Mouse (Mus musculus) heart, embryonic 10.5 days (tissue): ENCODE measurements around the gene Mertk. TPM values are rescaled to one million over a fixed set of nuclear protein-coding genes. Genes with fewer than 3 reads are reported as not detected.
A peak's percentile ranks its signal among the peaks of the same experiment; 100 is the strongest.

Experiments
- DNase-seq: peaks from one replicate; pipeline ENCODE4 v3.0.0-alpha.2; 2017; ENCODE audit warnings: low spot score
- H3K27ac ChIP-seq: fragments of 300-500 bp; sonication (generic); 2 replicates; pipeline ENCODE4 v1.5.1; 2016; ENCODE audit warnings: mild to moderate bottlenecking
- H3K27me3 ChIP-seq: fragments of 300-500 bp; sonication (generic); 2 replicates; pipeline ENCODE4 v1.6.1; 2016; ENCODE audit warnings: mild to moderate bottlenecking; ENCODE audit not compliant: poor library complexity, insufficient read depth, severe bottlenecking
- H3K36me3 ChIP-seq: fragments of 300-500 bp; sonication (generic); 2 replicates; pipeline ENCODE4 v1.6.1; 2016; ENCODE audit warnings: mild to moderate bottlenecking, moderate library complexity
- H3K4me1 ChIP-seq: fragments of 300-500 bp; sonication (generic); 2 replicates; pipeline ENCODE4 v1.6.1; 2016; ENCODE audit warnings: mild to moderate bottlenecking
- H3K4me3 ChIP-seq: fragments of 300-500 bp; sonication (generic); 2 replicates; pipeline ENCODE4 v1.5.1; 2016; ENCODE audit warnings: mild to moderate bottlenecking, moderate library complexity
- H3K9me3 ChIP-seq: fragments of 300-500 bp; sonication (generic); 2 replicates; pipeline ENCODE4 v1.6.1; 2016; ENCODE audit warnings: mild to moderate bottlenecking, moderate library complexity
- WGBS: fragments of 180-500 bp; shearing (Covaris S2); methylation state at CpG from one replicate; pipeline ENCODE4 v1.1.7; 2016; 5-methylcytosine and 5-hydroxymethylcytosine counted together
- polyA plus RNA-seq: library from polyadenylated mRNA; unstranded; fragments of >200 nt; fragmentation: Nextera tagmentation; extraction: Ambion mirVana; gene quantifications from 2 replicates; pipeline ENCODE4 v1.2.1, GENCODE M21; 2016

The Mertk gene
- polyA plus RNA-seq, 1 experiment from 2014 or later = 3.5 TPM

- no peak for DNase-seq
- WGBS = 64% methylated on average over 5 of the region's 5 CpGs
- peaks cover 9% of the 10 kb centered on the region for H3K4me1 ChIP-seq
- peaks cover 8% of the 10 kb centered on the region; the same call in 1 of the 2 replicates for H3K36me3 ChIP-seq
- H3K27ac ChIP-seq = no peak overlapping the region
- H3K9me3 ChIP-seq = no peaks in the 10 kb centered on the region
- no peak overlapping the region for H3K4me3 ChIP-seq
- H3K27me3 ChIP-seq = no peaks in the 10 kb centered on the region
Observed at GRCm38 (mm10) chr2:128786341-128786740, 87.6 kb downstream of the Mertk start.

- Histone ChIP-seq H3K9me3 (no peaks in the 10 kb centered on the region), H3K36me3 (peaks cover 8% of the 10 kb centered on the region; the same call in 1 of the 2 replicates), H3K4me1 (peaks cover 9% of the 10 kb centered on the region), H3K27me3 (no peaks in the 10 kb centered on the region), H3K4me3 (no peak overlapping the region), H3K27ac (no peak overlapping the region)
- no peak for DNase-seq
- 64% methylated on average over 1 of the region's 1 CpGs for WGBS
Observed at GRCm38 (mm10) chr2:128786795-128787194, 88.0 kb downstream of the Mertk start.

- Histone ChIP-seq H3K4me3 (no peak overlapping the region), H3K27me3 (no peaks in the 10 kb centered on the region), H3K4me1 (peaks cover 9% of the 10 kb centered on the region), H3K9me3 (no peaks in the 10 kb centered on the region), H3K36me3 (peaks cover 13% of the 10 kb centered on the region; the same call in 1 of the 2 replicates), H3K27ac (no peak overlapping the region)
- DNase-seq = no peak
- 86% methylated on average over 3 of the region's 3 CpGs for WGBS
Observed at GRCm38 (mm10) chr2:128787805-128788204, 89.0 kb downstream of the Mertk start.

GRCm38 (mm10) chr2:128790875-128791614 lies 92.3 kb downstream of the Mertk start:
- no peak for DNase-seq
- H3K27me3 ChIP-seq = no peaks in the 10 kb centered on the region
- no peak overlapping the region for H3K4me3 ChIP-seq
- H3K4me1 ChIP-seq = peaks cover 9% of the 10 kb centered on the region
- peaks cover 31% of the 10 kb centered on the region for H3K36me3 ChIP-seq
- 65% methylated on average over 11 of the region's 11 CpGs for WGBS
- no peaks in the 10 kb centered on the region for H3K9me3 ChIP-seq
- H3K27ac ChIP-seq = no peak overlapping the region

GRCm38 (mm10) chr2:128793958-128794357 lies 95.2 kb downstream of the Mertk start:
- Histone ChIP-seq H3K4me1 (peaks cover 9% of the 10 kb centered on the region), H3K9me3 (no peaks in the 10 kb centered on the region), H3K36me3 (peaks cover 28% of the 10 kb centered on the region), H3K4me3 (no peak overlapping the region), H3K27me3 (no peaks in the 10 kb centered on the region), H3K27ac (no peak overlapping the region)
- 83% methylated on average over 6 of the region's 6 CpGs for WGBS
- no peak for DNase-seq

- DNase-seq = no peak
- Histone ChIP-seq H3K27ac (no peak overlapping the region), H3K4me3 (no peak overlapping the region), H3K9me3 (no peaks in the 10 kb centered on the region), H3K4me1 (no peaks in the 10 kb centered on the region), H3K27me3 (no peaks in the 10 kb centered on the region), H3K36me3 (peaks cover 48% of the 10 kb centered on the region)
- WGBS = 77% methylated on average over 6 of the region's 6 CpGs
Observed at GRCm38 (mm10) chr2:128796463-128796862, 97.7 kb downstream of the Mertk start.

GRCm38 (mm10) chr2:128803441-128803840 lies 104.7 kb downstream of the Mertk start:
- Histone ChIP-seq H3K4me1 (no peaks in the 10 kb centered on the region), H3K27ac (no peak overlapping the region), H3K4me3 (no peak overlapping the region), H3K9me3 (no peaks in the 10 kb centered on the region), H3K36me3 (peaks cover 30% of the 10 kb centered on the region), H3K27me3 (no peaks in the 10 kb centered on the region)
- 84% methylated on average over 4 of the region's 4 CpGs for WGBS
- DNase-seq = no peak

DNA sequence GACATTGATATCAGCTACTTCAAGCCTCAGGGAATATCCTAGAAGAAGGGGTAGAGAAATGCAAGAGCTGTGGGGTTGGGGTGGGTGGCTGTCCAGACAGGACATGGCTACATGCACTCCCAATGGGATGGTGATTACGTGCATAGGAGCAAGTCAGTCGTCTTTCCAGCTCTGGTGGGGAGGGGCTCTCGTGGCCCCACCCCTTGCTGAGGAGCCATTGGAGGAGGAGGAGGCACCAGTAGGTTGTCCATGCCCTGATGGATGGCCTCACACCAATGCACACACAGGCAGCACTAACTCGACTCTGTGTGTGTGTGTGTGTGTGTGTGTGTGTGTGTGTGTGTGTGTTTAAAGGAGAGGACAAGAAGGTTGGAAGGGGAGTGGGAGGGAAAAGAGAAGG lies 106.6 kb downstream of the Mertk start:
- Histone ChIP-seq H3K27ac (no peak overlapping the region), H3K36me3 (peaks cover 20% of the 10 kb centered on the region), H3K9me3 (no peaks in the 10 kb centered on the region), H3K4me3 (no peak overlapping the region), H3K4me1 (no peaks in the 10 kb centered on the region), H3K27me3 (no peaks in the 10 kb centered on the region)
- WGBS = 77% methylated on average over 4 of the region's 4 CpGs
- no peak for DNase-seq

GRCm38 (mm10) chr2:128806561-128806960 lies 107.8 kb downstream of the Mertk start:
- no peaks in the 10 kb centered on the region for H3K4me1 ChIP-seq
- no peak overlapping the region for H3K4me3 ChIP-seq
- DNase-seq = no peak
- WGBS = 58% methylated on average over 8 of the region's 8 CpGs
- no peaks in the 10 kb centered on the region for H3K9me3 ChIP-seq
- no peak overlapping the region for H3K27ac ChIP-seq
- peaks cover 9% of the 10 kb centered on the region for H3K36me3 ChIP-seq
- H3K27me3 ChIP-seq = no peaks in the 10 kb centered on the region

DNA sequence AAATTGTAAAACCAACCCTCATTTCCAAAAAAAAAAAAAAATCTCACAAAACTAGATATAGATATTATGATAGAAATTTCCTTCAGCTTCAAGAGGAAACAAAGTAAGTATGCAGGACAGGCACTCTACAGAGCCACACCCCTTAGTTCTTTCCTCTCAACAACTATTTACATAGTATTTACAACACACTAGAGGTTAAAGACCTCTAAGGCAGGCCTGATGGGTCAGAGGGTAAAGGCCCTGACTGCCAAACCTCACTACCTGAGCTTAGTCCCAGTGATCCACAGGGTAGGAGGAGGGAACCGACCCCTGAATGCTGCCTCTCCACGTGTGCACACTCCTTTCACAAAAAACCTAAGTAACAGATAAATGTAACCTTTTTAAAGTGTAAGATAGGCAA lies 114.0 kb downstream of the Mertk start:
- WGBS = 39% methylated on average over 2 of the region's 2 CpGs
- no peaks in the 10 kb centered on the region for H3K27me3 ChIP-seq
- no peak for DNase-seq

DNA sequence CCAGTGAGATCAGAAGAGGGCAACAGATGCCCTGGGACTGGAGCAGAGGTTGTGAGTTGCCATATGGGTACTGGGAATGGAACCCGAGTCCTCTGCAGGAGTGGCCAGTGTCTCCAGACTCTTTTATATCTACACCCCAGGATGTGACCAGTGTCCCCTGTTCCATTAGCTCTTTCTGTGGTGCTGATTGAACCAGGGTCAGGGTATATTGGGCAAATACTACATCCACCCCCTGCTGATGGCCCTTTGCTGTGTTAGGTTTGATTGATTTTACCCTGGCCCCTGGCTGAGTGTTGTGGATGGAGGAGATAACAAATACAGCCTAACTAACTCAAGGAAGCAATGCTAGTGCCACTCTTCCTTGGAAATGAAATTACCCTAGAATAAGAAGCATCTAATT lies 117.6 kb downstream of the Mertk start:
- Histone ChIP-seq H3K9me3 (no peaks in the 10 kb centered on the region), H3K4me3 (no peak overlapping the region), H3K4me1 (peaks cover 13% of the 10 kb centered on the region), H3K27ac (no peak overlapping the region), H3K36me3 (no peaks in the 10 kb centered on the region), H3K27me3 (no peaks in the 10 kb centered on the region)
- DNase-seq = no peak
- WGBS = 79% methylated on average over 1 of the region's 1 CpGs

More for the DNA sequence above, 114.0 kb downstream of the Mertk start:
- H3K36me3 ChIP-seq = no peaks in the 10 kb centered on the region
- no peaks in the 10 kb centered on the region for H3K9me3 ChIP-seq
- peaks cover 7% of the 10 kb centered on the region; the same call in 1 of the 2 replicates for H3K4me1 ChIP-seq
- H3K4me3 ChIP-seq = no peak overlapping the region
- H3K27ac ChIP-seq = no peak overlapping the region

GRCm38 (mm10) chr2:128816916-128817315 lies 118.2 kb downstream of the Mertk start:
- no peaks in the 10 kb centered on the region for H3K9me3 ChIP-seq
- WGBS = 52% methylated on average over 6 of the region's 6 CpGs
- H3K36me3 ChIP-seq = no peaks in the 10 kb centered on the region
- H3K27ac ChIP-seq = no peak overlapping the region
- no peak for DNase-seq
- H3K4me1 ChIP-seq = peaks cover 16% of the 10 kb centered on the region
- H3K4me3 ChIP-seq = peak overlapping the region; percentile 90
- no peaks in the 10 kb centered on the region for H3K27me3 ChIP-seq

DNA sequence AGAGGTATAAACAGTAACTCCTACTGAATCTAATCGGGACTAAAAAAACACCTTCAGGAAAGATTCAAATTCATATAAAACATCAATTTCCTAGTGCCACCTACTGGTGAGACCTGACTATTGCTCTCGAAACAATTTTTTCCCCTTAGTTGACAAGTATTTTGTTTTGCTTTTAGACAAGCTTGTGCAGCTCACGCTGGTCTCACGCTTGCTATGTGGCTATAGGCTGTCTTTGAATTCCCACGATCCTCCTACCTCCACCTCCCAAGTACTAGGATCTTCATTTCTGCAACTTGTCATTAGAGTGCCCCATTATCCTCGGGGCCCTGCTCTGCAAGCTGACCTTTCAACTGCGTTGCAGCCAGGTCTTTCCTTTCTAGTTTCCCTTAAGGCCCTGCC lies 118.6 kb downstream of the Mertk start:
- DNase-seq = no peak
- peak overlapping the region; percentile 90 for H3K4me3 ChIP-seq
- peaks cover 16% of the 10 kb centered on the region for H3K4me1 ChIP-seq
- no peaks in the 10 kb centered on the region for H3K36me3 ChIP-seq
- WGBS = 1% methylated on average over 7 of the region's 7 CpGs
- peak overlapping the region; percentile 97 for H3K27ac ChIP-seq
- no peaks in the 10 kb centered on the region for H3K27me3 ChIP-seq
- no peaks in the 10 kb centered on the region for H3K9me3 ChIP-seq
